Mouse (Mus musculus) regulatory T cell (primary cell): ENCODE results near the gene Zfp644.

ENCODE experiments used
- in situ Hi-C: fragments of 300-600 bp; cut with MboI, MseI; formaldehyde crosslinking; loops from one replicate; pipeline ENCODE4 v1.15.1; 2025; ENCODE audit warnings: high pct_unique_total_duplicates

Gene Zfp644

GRCm38 (mm10) chr5:106664910-106665309 is 32.2 kb downstream of the Zfp644 start:
- in situ Hi-C loops, result no loop called here

- in situ Hi-C loops, result no loop called here
These were observed 36.2 kb downstream of the Zfp644 start for GRCm38 (mm10) chr5:106660867-106661266.

- in situ Hi-C loops, result no loop called here
These were observed 44.2 kb downstream of the Zfp644 start for GRCm38 (mm10) chr5:106652790-106653328.

GRCm38 (mm10) chr5:106652220-106652753 is 44.8 kb downstream of the Zfp644 start:
- in situ Hi-C loops, result no loop called here

GRCm38 (mm10) chr5:106649995-106650394 is 47.1 kb downstream of the Zfp644 start:
- in situ Hi-C loops, result no loop called here

GRCm38 (mm10) chr5:106649441-106649840 is 47.6 kb downstream of the Zfp644 start:
- in situ Hi-C loops, result no loop called here

GRCm38 (mm10) chr5:106643434-106643833 is 53.7 kb downstream of the Zfp644 start:
- in situ Hi-C loops, result no loop called here

GRCm38 (mm10) chr5:106641876-106642275 is 55.2 kb downstream of the Zfp644 start:
- in situ Hi-C loops, result no loop called here

- in situ Hi-C loops, result no loop called here
These were observed 56.8 kb downstream of the Zfp644 start for GRCm38 (mm10) chr5:106640235-106640809.

GRCm38 (mm10) chr5:106639627-106640026 is 57.5 kb downstream of the Zfp644 start:
- in situ Hi-C loops, result no loop called here

GRCm38 (mm10) chr5:106636423-106636946 is 60.6 kb downstream of the Zfp644 start:
- in situ Hi-C loops, result no loop called here

- in situ Hi-C loops, result no loop called here
These were observed 68.5 kb downstream of the Zfp644 start for GRCm38 (mm10) chr5:106628369-106629149.

GRCm38 (mm10) chr5:106623337-106623736 is 73.8 kb downstream of the Zfp644 start:
- in situ Hi-C loops, result no loop called here

- in situ Hi-C loops, result no loop called here
These were observed 74.9 kb downstream of the Zfp644 start for GRCm38 (mm10) chr5:106622193-106622592.

GRCm38 (mm10) chr5:106620446-106620845 is 76.6 kb downstream of the Zfp644 start:
- in situ Hi-C loops, result no loop called here

- in situ Hi-C loops, result no loop called here
These were observed 82.1 kb downstream of the Zfp644 start for GRCm38 (mm10) chr5:106615006-106615405.

GRCm38 (mm10) chr5:106614570-106614969 is 82.5 kb downstream of the Zfp644 start:
- in situ Hi-C loops, result no loop called here

GRCm38 (mm10) chr5:106612151-106612550 is 84.9 kb downstream of the Zfp644 start:
- in situ Hi-C loops, result no loop called here

- in situ Hi-C loops, result no loop called here
These were observed 88.3 kb downstream of the Zfp644 start, which contains the start of gene Gm17304 for GRCm38 (mm10) chr5:106608798-106609197. Gm17304 (plus strand) TSS chr5:106609098.

GRCm38 (mm10) chr5:106607081-106607480 is 90.0 kb downstream of the Zfp644 start:
- in situ Hi-C loops, result no loop called here

GRCm38 (mm10) chr5:106605096-106605495 is 92.0 kb downstream of the Zfp644 start:
- in situ Hi-C loops, result no loop called here

- in situ Hi-C loops, result no loop called here
These were observed 92.7 kb downstream of the Zfp644 start for GRCm38 (mm10) chr5:106604381-106604780.
